ENCODE assay signal across 9 mouse cellular contexts in the genomic region with DNA sequence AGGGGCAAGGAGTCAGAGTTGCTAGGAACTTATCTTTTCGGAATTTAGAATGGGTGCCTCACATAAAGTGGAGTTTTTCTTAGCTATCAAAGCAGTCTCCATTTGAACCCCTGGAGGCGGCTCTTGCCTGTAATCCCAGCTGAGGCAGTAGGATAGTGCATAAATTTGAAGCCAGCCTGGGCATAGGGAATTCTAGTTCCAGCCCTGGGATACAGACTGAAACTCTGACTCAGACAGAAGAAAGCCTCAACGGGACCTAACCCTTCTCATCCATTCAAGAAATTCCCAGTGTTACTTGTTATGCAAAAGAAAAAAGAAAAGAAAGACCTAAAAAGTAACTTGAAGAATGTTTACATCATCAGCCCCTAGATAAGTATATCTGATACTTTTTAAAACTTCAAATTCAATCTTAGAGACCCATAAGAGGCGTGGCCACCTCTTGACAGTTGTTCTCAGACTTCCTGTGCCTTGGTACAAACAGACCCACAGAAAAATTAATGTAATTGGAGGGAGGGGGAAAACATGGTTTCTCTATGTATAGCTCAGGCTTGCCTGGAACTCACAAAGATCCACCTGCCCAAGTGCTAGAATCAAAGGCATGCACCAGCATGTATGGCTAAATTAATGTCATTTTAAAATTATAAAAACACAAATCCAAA. TPM values are rescaled to one million over a fixed set of nuclear protein-coding genes. Genes with fewer than 3 reads are reported as not detected.
DNase-seq lines count a peak whose midpoint lies in the region; ATAC-seq and TF ChIP-seq lines count a peak whose summit lies in the region.
"Had no signal": no experiment of that assay in that cellular context is flagged by ENCODE, and none has a peak within 500 bp of the region (broad histone marks: within the 10 kb centered on the region; RNA-seq: fewer than 3 reads in every experiment).

No protein-coding gene starts in this region.

- H3K27ac ChIP-seq in cerebellum, adult 2 months (ENCODE audit: insufficient read depth, low read length), result peak overlapping the region; percentile 72
- peak overlapping the region; percentile 90; the same call in 1 of the 2 replicates for H3K27ac ChIP-seq in forebrain, embryonic 12.5 days
- H3K27ac ChIP-seq in liver, embryonic 15.5 days (replicated peaks), result peak overlapping the region; percentile 100
- H3K27ac ChIP-seq in stomach, postnatal 0 days (replicated peaks), result peak overlapping the region; percentile 93

- H3K4me1 ChIP-seq in cerebellum, adult 2 months (ENCODE audit: control insufficient read depth, insufficient read depth, low read length), result no peaks in the 10 kb centered on the region
- H3K4me1 ChIP-seq in forebrain, embryonic 12.5 days, result peaks cover 18% of the 10 kb centered on the region
- peaks cover 66% of the 10 kb centered on the region for H3K4me1 ChIP-seq in liver, embryonic 15.5 days (replicated peaks)
- no peaks in the 10 kb centered on the region; the same call in 1 of the 2 replicates for H3K4me1 ChIP-seq in stomach, postnatal 0 days (replicated peaks; ENCODE audit: control insufficient read depth, insufficient read depth)

- H3K9ac ChIP-seq in forebrain, embryonic 12.5 days, result peak overlapping the region; percentile 83
- peak overlapping the region; percentile 97 for H3K9ac ChIP-seq in liver, embryonic 15.5 days
- H3K9ac ChIP-seq in stomach, postnatal 0 days (ENCODE audit: low read length), result peak overlapping the region; percentile 70

- peak overlapping the region; percentile 62 for H3K4me3 ChIP-seq in cerebellum, adult 2 months (replicated peaks; ENCODE audit: insufficient read depth, low read depth, low read length)
- H3K4me3 ChIP-seq in forebrain, embryonic 12.5 days (replicated peaks), result peak overlapping the region; percentile 93
- H3K4me3 ChIP-seq in liver, embryonic 15.5 days (replicated peaks), result peak overlapping the region; percentile 100
- H3K4me3 ChIP-seq in stomach, postnatal 0 days (ENCODE audit: low read depth, low read length), result peak overlapping the region; percentile 96

- no peaks in the 10 kb centered on the region for H3K9me3 ChIP-seq in forebrain, embryonic 12.5 days
- no peaks in the 10 kb centered on the region for H3K9me3 ChIP-seq in liver, embryonic 15.5 days (replicated peaks)
- H3K9me3 ChIP-seq in stomach, postnatal 0 days (ENCODE audit: control insufficient read depth, low read length), result no peaks in the 10 kb centered on the region

- 20% methylated on average over 4 of the region's 4 CpGs for WGBS in cerebellum, adult 2 months
- WGBS in forebrain, embryonic 12.5 days, result 27% methylated on average over 4 of the region's 4 CpGs
- WGBS in liver, embryonic 15.5 days (ENCODE audit: insufficient replicate concordance), result 10% methylated on average over 4 of the region's 4 CpGs
- WGBS in stomach, postnatal 0 days, result 13% methylated on average over 4 of the region's 4 CpGs

- ATAC-seq in forebrain, embryonic 12.5 days (ENCODE audit: low FRiP score), result no peak
- ATAC-seq in liver, embryonic 15.5 days (ENCODE audit: insufficient read depth), result no peak
- no peak for ATAC-seq in stomach, postnatal 0 days (ENCODE audit: low FRiP score, low TSS enrichment)

- no peak for TF ChIP-seq POLR2A in cerebellum, adult 2 months (IDR thresholded peaks at IDR 0.05; ENCODE audit: borderline replicate concordance, insufficient read depth, low read length)

- TF ChIP-seq EP300 in stomach, postnatal 0 days (optimal IDR thresholded peaks at IDR 0.05), result no peak

- no peak for TF ChIP-seq CTCF in cerebellum, adult 2 months (IDR thresholded peaks at IDR 0.05; ENCODE audit: borderline replicate concordance, insufficient read depth, low read depth, low read length)
- no peak for TF ChIP-seq CTCF in stomach, postnatal 0 days (IDR thresholded peaks at IDR 0.05; ENCODE audit: low read depth)

- no peaks in the 10 kb centered on the region for H3K27me3 ChIP-seq in cerebellum, adult 2 months (ENCODE audit: control insufficient read depth, insufficient read depth, low read length)
- no peaks in the 10 kb centered on the region for H3K27me3 ChIP-seq in forebrain, embryonic 12.5 days
- no peaks in the 10 kb centered on the region for H3K27me3 ChIP-seq in liver, embryonic 15.5 days
- H3K27me3 ChIP-seq in stomach, postnatal 0 days (ENCODE audit: control insufficient read depth, insufficient read depth, low read length), result no peaks in the 10 kb centered on the region
- H3K27me3 ChIP-seq: Patski had no signal

- DNase-seq in cerebellum, adult 2 months, result peak; percentile 11 to 15
- DNase-seq in cerebellum, adult 11-12 months, result no peak
- DNase-seq in NIH3T3 (ENCODE audit: low read depth), result peak; percentile 44
- peak; percentile 59 for DNase-seq in induced T-regulatory cell, adult 2 months (ENCODE audit: low read depth)
- no peak for DNase-seq in stomach, postnatal 0 days (ENCODE audit: low spot score)
- no peak for DNase-seq in urinary bladder, postnatal 10 days (ENCODE audit: low spot score)

- peak overlapping the region; percentile 76 for H3K4me2 ChIP-seq in forebrain, embryonic 12.5 days
- H3K4me2 ChIP-seq in liver, embryonic 15.5 days, result peak overlapping the region; percentile 85
- H3K4me2 ChIP-seq in stomach, postnatal 0 days (replicated peaks; ENCODE audit: low read depth), result peak overlapping the region; percentile 90

- H3K36me3 ChIP-seq in forebrain, embryonic 12.5 days (replicated peaks), result no peaks in the 10 kb centered on the region
- H3K36me3 ChIP-seq in liver, embryonic 15.5 days (replicated peaks), result peaks cover 4% of the 10 kb centered on the region; the same call in 1 of the 2 replicates
- no peaks in the 10 kb centered on the region for H3K36me3 ChIP-seq in stomach, postnatal 0 days (ENCODE audit: control insufficient read depth, insufficient read depth, low read length)

RNA-seq across cellular contexts. Expression of a gene that starts 1.2 kb away (rescaled TPM):
- polyA plus RNA-seq in cerebellum, adult 2 months (2012; rRNA removed), result 99.6 and 111 TPM in 2 replicates
- polyA plus RNA-seq in forebrain, embryonic 12.5 days (2016; fragmentation: Nextera tagmentation; extraction: Ambion mirVana), result 61.7 and 65.2 TPM in 2 replicates
- 42.5 and 42.9 TPM in 2 replicates for polyA plus RNA-seq in liver, embryonic 15.5 days (2015; fragmentation: Nextera tagmentation; extraction: Ambion mirVana)
- 34.5 and 36.9 TPM in 2 replicates for polyA plus RNA-seq in stomach, postnatal 0 days (2015; fragmentation: Nextera tagmentation; extraction: Ambion mirVana)

RNA-seq across cellular contexts. Expression of a gene that starts 47.3 kb away (rescaled TPM):
- 94.2 and 94.6 TPM in 2 replicates for polyA plus RNA-seq in cerebellum, adult 2 months (2012; rRNA removed)
- 118 and 121 TPM in 2 replicates for polyA plus RNA-seq in forebrain, embryonic 12.5 days (2016; fragmentation: Nextera tagmentation; extraction: Ambion mirVana)
- 53.5 and 59.8 TPM in 2 replicates for polyA plus RNA-seq in liver, embryonic 15.5 days (2015; fragmentation: Nextera tagmentation; extraction: Ambion mirVana)
- 29.5 and 30.5 TPM in 2 replicates for polyA plus RNA-seq in stomach, postnatal 0 days (2015; fragmentation: Nextera tagmentation; extraction: Ambion mirVana)

Comparison
In these comparisons a context has a peak if more than half of its experiments do, and no peak if none do; other contexts are left out.
1. DNase-seq: peak in cerebellum, adult 2 months (2 of 2), NIH3T3 (single experiment) and induced T-regulatory cell, adult 2 months (single experiment); none in cerebellum, adult 11-12 months (single experiment), stomach, postnatal 0 days (single experiment) and urinary bladder, postnatal 10 days (single experiment).
2. Peak in every context shown above with its lines, with median percentiles within 50 percentile points of each other: H3K27ac ChIP-seq, H3K4me3 ChIP-seq, H3K4me2 ChIP-seq and H3K9ac ChIP-seq.